Mouse (Mus musculus) bone marrow, adult 2 months (tissue): ENCODE data around the gene Als2cl.

Experiments
- CTCF ChIP-seq: fragments of 200-500 bp; IDR thresholded peaks from 2 replicates; pipeline ENCODE4 v1.5.1; 2011; ENCODE audit warnings: low read length, control low read depth; ENCODE audit not compliant: control insufficient read depth, insufficient read depth
- POLR2A ChIP-seq: fragments of 200-500 bp; IDR thresholded peaks from 2 replicates; pipeline ENCODE4 v1.6.1; 2011; ENCODE audit warnings: low read depth, mild to moderate bottlenecking, control low read depth, low read length, borderline replicate concordance; ENCODE audit not compliant: control insufficient read depth

DNA sequence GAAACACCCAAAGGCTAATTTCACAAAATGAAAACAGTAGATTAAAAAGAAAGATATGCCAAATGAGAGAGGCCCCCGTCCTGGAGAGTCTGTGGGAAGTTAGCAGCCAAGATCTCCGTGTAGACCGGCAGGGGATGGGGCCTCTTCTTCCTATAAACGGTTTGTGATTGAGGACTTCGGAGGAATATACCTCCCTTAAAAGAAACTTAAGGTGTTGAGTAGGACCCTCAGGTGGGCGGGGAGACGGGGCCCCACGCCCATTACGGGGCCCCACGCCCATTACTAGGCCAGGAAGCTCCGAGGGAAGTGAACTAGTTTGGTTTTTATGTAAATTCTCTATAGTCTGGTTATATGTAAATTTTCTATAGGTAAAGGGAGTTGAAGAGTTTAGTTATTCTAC is 66.3 kb downstream of the Als2cl start, which contains the start of gene Tdgf1:
- TF ChIP-seq CTCF (no peak), POLR2A (no peak)
